Mouse (Mus musculus) myocyte (in vitro differentiated cells): Measurements from ENCODE around the gene Tcp1.

Experiments
- CEBPB ChIP-seq: IDR thresholded peaks from 2 replicates; pipeline ENCODE4 v1.6.1; 2011; ENCODE audit warnings: mild to moderate bottlenecking, moderate library complexity; ENCODE audit not compliant: poor library complexity, insufficient read depth, severe bottlenecking
- MAX ChIP-seq: IDR thresholded peaks from one replicate; pipeline ENCODE4 v1.6.1; 2011; ENCODE audit warnings: low read depth, mild to moderate bottlenecking, control low read depth
- MYOG ChIP-seq, 3 experiments: IDR thresholded peaks; one replicate each; pipeline ENCODE4 v1.6.1; 2011; ENCODE audit warnings: control low read depth in 2 of 3, low read depth in 2 of 3, mild to moderate bottlenecking in 2 of 3; ENCODE audit not compliant: insufficient read length in 2 of 3, control insufficient read depth in 1 of 3, insufficient read depth in 1 of 3
- POLR2A ChIP-seq: IDR thresholded peaks from one replicate; pipeline ENCODE4 v1.6.1; 2011; ENCODE audit warnings: low read depth, mild to moderate bottlenecking, control low read depth, moderate library complexity; ENCODE audit not compliant: insufficient read length
- POLR2AphosphoS2 ChIP-seq: IDR thresholded peaks from one replicate; pipeline ENCODE4 v1.6.1; 2011; ENCODE audit warnings: low read depth, control low read depth; ENCODE audit not compliant: insufficient read length
- REST ChIP-seq: IDR thresholded peaks from one replicate; pipeline ENCODE4 v1.6.1; 2011; ENCODE audit warnings: mild to moderate bottlenecking, control low read depth, moderate library complexity; ENCODE audit not compliant: insufficient read depth, insufficient read length
- USF1 ChIP-seq: IDR thresholded peaks from one replicate; pipeline ENCODE4 v1.6.1; 2011; ENCODE audit warnings: low read depth, mild to moderate bottlenecking, control low read depth, moderate library complexity

- TF ChIP-seq USF1 (no peak), POLR2AphosphoS2 (no peak), POLR2A (no peak), CEBPB (no peak), REST (no peak), MYOG (IDR thresholded peaks at IDR 0.05; ENCODE audit: control insufficient read depth in 1 of 3, insufficient read depth in 1 of 3, insufficient read length in 2 of 3, low read depth in 2 of 3) (peak in 1 of 3 experiments; percentile 48), MAX (no peak)
Observed at GRCm38 (mm10) chr17:12940151-12940805, 24.8 kb downstream of the Tcp1 start, which contains the start of gene Acat3.
